Mouse (Mus musculus) ES-E14 (cell line): Measurements from ENCODE around the gene Cryba4. TPM values are rescaled to one million over a fixed set of nuclear protein-coding genes. Genes with fewer than 3 reads are reported as not detected.

ENCODE experiments used
- DNase-seq: peaks from one replicate; pipeline ENCODE4 v3.0.0-alpha.2; 2013; ENCODE audit warnings: low read depth, low spot score
- H3K27ac ChIP-seq: 2 replicates; pipeline ENCODE4 v1.5.1; 2012; ENCODE audit warnings: low read depth, mild to moderate bottlenecking, low read length, moderate library complexity, mixed read lengths; ENCODE audit not compliant: poor library complexity, insufficient read depth, severe bottlenecking
- H3K36me3 ChIP-seq: 2 replicates; pipeline ENCODE4 v1.6.1; 2012; ENCODE audit warnings: mild to moderate bottlenecking, low read length, moderate library complexity, mixed read lengths; ENCODE audit not compliant: control insufficient read depth, poor library complexity, insufficient read depth, severe bottlenecking
- H3K4me1 ChIP-seq, 2 experiments: fragments of 150-350 bp in 1 of 2; sonication (generic) in 1 of 2; 2 replicates each; pipeline ENCODE4 v1.6.1; 2012; ENCODE audit warnings: low read length in 2 of 2, mild to moderate bottlenecking in 1 of 2, mixed read lengths in 1 of 2; ENCODE audit not compliant: control insufficient read depth in 2 of 2, insufficient read depth in 2 of 2, poor library complexity in 1 of 2
- H3K4me3 ChIP-seq, 2 experiments: fragments of 150-350 bp in 1 of 2; sonication (generic) in 1 of 2; 2 replicates each; pipeline ENCODE4 v1.5.1; 2012; ENCODE audit warnings: low read length in 2 of 2, low read depth in 1 of 2, mild to moderate bottlenecking in 1 of 2, mixed read lengths in 1 of 2; ENCODE audit not compliant: insufficient read depth in 1 of 2, poor library complexity in 1 of 2, severe bottlenecking in 1 of 2
- H3K9ac ChIP-seq: 2 replicates; pipeline ENCODE4 v1.6.1; 2012; ENCODE audit warnings: low read depth, mild to moderate bottlenecking, low read length, mixed read lengths; ENCODE audit not compliant: poor library complexity, insufficient read depth, severe bottlenecking
- H3K9me3 ChIP-seq: fragments of 150-350 bp; sonication (generic); 2 replicates; pipeline ENCODE4 v1.6.1; 2012; ENCODE audit warnings: low read depth, mild to moderate bottlenecking, low read length; ENCODE audit not compliant: control insufficient read depth, insufficient read depth
- CHD2 ChIP-seq: IDR thresholded peaks from 2 replicates; pipeline ENCODE4 v1.6.1; 2014; ENCODE audit warnings: mild to moderate bottlenecking, low read depth, low read length, inconsistent platforms
- HCFC1 ChIP-seq: IDR thresholded peaks from 2 replicates; pipeline ENCODE4 v1.6.1; 2012; ENCODE audit warnings: low read length, inconsistent platforms, borderline replicate concordance; ENCODE audit not compliant: insufficient read depth
- MAFK ChIP-seq: IDR thresholded peaks from 2 replicates; pipeline ENCODE4 v1.6.1; 2014; ENCODE audit warnings: mild to moderate bottlenecking, low read depth, low read length, inconsistent platforms; ENCODE audit not compliant: insufficient read depth
- ZC3H11A ChIP-seq: IDR thresholded peaks from 2 replicates; pipeline ENCODE4 v1.6.1; 2012; ENCODE audit warnings: low read depth, mild to moderate bottlenecking, inconsistent platforms, low read length, borderline replicate concordance
- ZNF384 ChIP-seq: IDR thresholded peaks from 2 replicates; pipeline ENCODE4 v1.6.1; 2012; ENCODE audit warnings: low read depth, low read length, inconsistent platforms
- in situ Hi-C, 2 experiments: fragments of 600-800 bp; cut with MboI; formaldehyde crosslinking; loops; one replicate each; pipeline ENCODE4 v1.15.1; 2025; ENCODE audit warnings: low sequenced_read_pairs in 2 of 2, inconsistent platforms in 1 of 2; ENCODE audit not compliant: unreplicated experiment in 2 of 2
- total RNA-seq: library from RNA; depleted of rRNA; stranded (reverse); fragments of 300-350 nt; gene quantifications from 2 replicates; pipeline ENCODE4 v1.2.3, GENCODE M21; 2012

Gene Cryba4
- total RNA-seq, 1 experiment: 0.31 TPM

- Histone ChIP-seq H3K4me3 (no peak overlapping the region), H3K4me1 (peaks cover 5 to 48% of the 10 kb centered on the region in 2 experiments), H3K27ac (no peak overlapping the region), H3K9me3 (no peaks in the 10 kb centered on the region), H3K9ac (no peak overlapping the region), H3K36me3 (no peaks in the 10 kb centered on the region; the same call in 1 of the 2 replicates)
- TF ChIP-seq CHD2 (no peak), HCFC1 (no peak), ZNF384 (no peak), ZC3H11A (no peak), MAFK (no peak)
- no peak for DNase-seq
- in situ Hi-C loops: no loop called here
Observed at GRCm38 (mm10) chr5:112290536-112290880, 38.2 kb upstream of the Cryba4 start.

- peaks cover 3 to 46% of the 10 kb centered on the region in 2 experiments; a peak in 3 of 4 replicates for H3K4me1 ChIP-seq
Observed at GRCm38 (mm10) chr5:112289819-112290535, 37.7 kb upstream of the Cryba4 start.

GRCm38 (mm10) chr5:112289236-112289635, 36.9 kb upstream of the Cryba4 start:
- TF ChIP-seq HCFC1 (no peak), ZC3H11A (no peak), MAFK (no peak), CHD2 (no peak), ZNF384 (no peak)
- H3K27ac ChIP-seq: no peak overlapping the region
- in situ Hi-C loops: no loop called here

More at GRCm38 (mm10) chr5:112289819-112290535, 37.7 kb upstream of the Cryba4 start:
- in situ Hi-C loops: no loop called here
- no peak overlapping the region for H3K9ac ChIP-seq
- no peaks in the 10 kb centered on the region; the same call in 1 of the 2 replicates for H3K36me3 ChIP-seq
- no peak overlapping the region for H3K27ac ChIP-seq
- DNase-seq: no peak
- no peaks in the 10 kb centered on the region for H3K9me3 ChIP-seq
- TF ChIP-seq ZNF384 (no peak), ZC3H11A (no peak), MAFK (no peak), CHD2 (no peak)
- H3K4me3 ChIP-seq: no peak overlapping the region

GRCm38 (mm10) chr5:112288193-112289141, 36.1 kb upstream of the Cryba4 start:
- no peak overlapping the region for H3K9ac ChIP-seq
- no peak for DNase-seq
- no peaks in the 10 kb centered on the region; the same call in 1 of the 2 replicates for H3K36me3 ChIP-seq
- TF ChIP-seq HCFC1: no peak
- no peak for TF ChIP-seq MAFK
- TF ChIP-seq ZC3H11A: no peak
- no peak for TF ChIP-seq ZNF384
- no peak for TF ChIP-seq CHD2
- in situ Hi-C loops: no loop called here
- H3K4me1 ChIP-seq: peaks cover 4 to 44% of the 10 kb centered on the region in 2 experiments
- no peak overlapping the region; the same call in 1 of the 2 replicates for H3K27ac ChIP-seq
- no peak overlapping the region for H3K4me3 ChIP-seq
- H3K9me3 ChIP-seq: no peaks in the 10 kb centered on the region

More at GRCm38 (mm10) chr5:112289236-112289635, 36.9 kb upstream of the Cryba4 start:
- Histone ChIP-seq H3K36me3 (no peaks in the 10 kb centered on the region; the same call in 1 of the 2 replicates), H3K4me1 (peaks cover 3 to 45% of the 10 kb centered on the region in 2 experiments; a peak in 3 of 4 replicates), H3K4me3 (no peak overlapping the region), H3K9me3 (no peaks in the 10 kb centered on the region), H3K9ac (no peak overlapping the region)
- no peak for DNase-seq
